Mouse (Mus musculus) midbrain, embryonic 11.5 days (tissue): ENCODE measurements around the gene Lrrc34. TPM values are rescaled to one million over a fixed set of nuclear protein-coding genes. Genes with fewer than 3 reads are reported as not detected.
A peak's percentile ranks its signal among the peaks of the same experiment; 100 is the strongest.

Experiments used
- ATAC-seq: fragments of 200-750 bp; cut with Nextera tagmentation; 2 replicates; pipeline ENCODE4 v1.8.0; 2017; ENCODE audit warnings: moderate TSS enrichment, moderate library complexity; ENCODE audit not compliant: low FRiP score
- DNase-seq: peaks from one replicate; pipeline ENCODE4 v3.0.0; 2015; ENCODE audit warnings: low spot score; ENCODE audit errors: missing footprints
- H3K27ac ChIP-seq: fragments of 300-500 bp; sonication (generic); 2 replicates; pipeline ENCODE4 v1.5.1; 2014; ENCODE audit warnings: low read depth, low read length
- H3K27me3 ChIP-seq: fragments of 300-500 bp; sonication (generic); 2 replicates; pipeline ENCODE4 v1.6.1; 2014; ENCODE audit warnings: mild to moderate bottlenecking, low read length, moderate library complexity, mixed read lengths; ENCODE audit not compliant: control insufficient read depth, insufficient read depth
- H3K36me3 ChIP-seq: fragments of 300-500 bp; sonication (generic); 2 replicates; pipeline ENCODE4 v1.6.1; 2014; ENCODE audit warnings: mild to moderate bottlenecking, low read length, moderate library complexity, mixed read lengths; ENCODE audit not compliant: control insufficient read depth, insufficient read depth
- H3K4me1 ChIP-seq: fragments of 300-500 bp; sonication (generic); 2 replicates; pipeline ENCODE4 v1.6.1; 2014; ENCODE audit warnings: low read length; ENCODE audit not compliant: control insufficient read depth, insufficient read depth
- H3K4me2 ChIP-seq: fragments of 300-500 bp; sonication (generic); 2 replicates; pipeline ENCODE4 v1.6.1; 2014; ENCODE audit warnings: mild to moderate bottlenecking, moderate library complexity
- H3K4me3 ChIP-seq: fragments of 300-500 bp; sonication (generic); 2 replicates; pipeline ENCODE4 v1.5.1; 2014; ENCODE audit warnings: low read depth, low read length
- H3K9ac ChIP-seq: fragments of 300-500 bp; sonication (generic); 2 replicates; pipeline ENCODE4 v1.6.1; 2014; ENCODE audit warnings: low read length
- H3K9me3 ChIP-seq: fragments of 300-500 bp; sonication (generic); 2 replicates; pipeline ENCODE4 v1.6.1; 2016; ENCODE audit warnings: low read length; ENCODE audit not compliant: control insufficient read depth
- WGBS: fragments of 180-500 bp; shearing (Covaris S2); extraction: QIAGEN DNeasy Blood & Tissue Kit; methylation state at CpG from one replicate; pipeline ENCODE4 v1.1.7; 2014; 5-methylcytosine and 5-hydroxymethylcytosine counted together
- polyA plus RNA-seq: library from polyadenylated mRNA; unstranded; fragments of >200 nt; fragmentation: Nextera tagmentation; extraction: Ambion mirVana; gene quantifications from 2 replicates; pipeline ENCODE4 v1.2.1, GENCODE M21; 2014

Gene Lrrc34
- polyA plus RNA-seq, 1 experiment from 2014 or later: 1.6 TPM

DNA sequence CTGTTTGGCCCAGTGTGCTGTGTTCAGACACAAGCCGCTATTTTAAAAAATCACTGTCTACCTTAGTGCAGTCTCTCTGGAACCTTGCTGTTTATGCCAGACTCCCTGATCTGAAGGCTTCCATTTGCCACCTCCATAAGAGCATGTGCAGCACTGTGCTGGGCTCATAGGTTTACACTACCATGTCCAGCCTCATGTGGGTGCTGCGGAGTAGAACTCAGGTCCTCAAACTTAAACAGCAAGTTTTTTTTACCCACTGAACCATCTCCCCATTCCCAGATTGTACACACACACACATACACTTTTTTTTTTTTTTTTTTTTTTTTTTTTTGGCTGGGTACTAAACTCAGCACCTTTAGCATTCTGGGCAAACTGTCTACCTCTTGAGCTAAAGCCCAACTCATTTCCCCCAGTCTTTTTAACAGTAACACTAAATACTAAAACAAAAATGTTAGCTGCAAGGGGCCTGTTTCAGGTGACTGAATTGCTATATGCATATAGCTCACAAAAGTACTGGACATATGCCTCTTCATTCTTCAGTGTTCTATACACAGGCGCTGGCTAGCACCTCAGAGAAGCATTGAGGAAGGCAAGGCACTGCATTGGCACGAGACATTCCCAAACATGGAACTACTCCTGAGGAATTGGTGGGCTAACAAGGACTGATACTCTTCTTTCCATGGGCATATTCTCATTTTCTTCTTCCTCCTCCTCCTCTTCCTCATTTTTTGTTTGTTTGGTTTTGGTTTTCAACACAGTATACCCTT is 53.8 kb downstream of the Lrrc34 start:
- DNase-seq: peak; percentile 84
- Histone ChIP-seq H3K9me3 (no peaks in the 10 kb centered on the region), H3K27ac (no peak overlapping the region), H3K4me2 (no peak overlapping the region), H3K4me1 (no peaks in the 10 kb centered on the region), H3K36me3 (no peaks in the 10 kb centered on the region), H3K9ac (no peak overlapping the region), H3K27me3 (no peaks in the 10 kb centered on the region), H3K4me3 (no peak overlapping the region)
- no peak for ATAC-seq
- WGBS: 75% methylated on average over 4 of the region's 4 CpGs

DNA sequence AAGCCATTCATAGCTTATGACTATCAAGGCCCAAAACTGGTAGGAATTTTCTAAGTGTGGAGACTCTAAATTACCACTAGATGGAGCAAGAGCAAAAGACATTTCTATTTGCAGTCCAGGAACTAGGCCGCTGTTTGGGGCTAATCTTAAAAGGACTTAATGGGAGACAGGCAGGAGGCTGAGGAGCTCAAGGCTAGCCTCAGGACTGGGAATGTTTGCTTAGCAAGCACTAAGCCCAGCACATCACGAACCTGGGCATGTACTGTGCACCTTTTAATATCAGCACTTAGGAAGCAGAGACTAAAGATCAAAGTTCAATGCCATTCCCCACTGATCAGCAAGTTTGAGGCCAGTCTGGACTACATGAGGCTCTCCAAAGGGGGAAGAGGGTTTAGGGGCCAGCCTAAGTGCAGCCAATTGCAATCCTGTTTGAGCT is 55.2 kb downstream of the Lrrc34 start:
- DNase-seq: peak; percentile 90
- ATAC-seq: peak; percentile 57
- 0% methylated on average over 2 of the region's 2 CpGs for WGBS

DNA sequence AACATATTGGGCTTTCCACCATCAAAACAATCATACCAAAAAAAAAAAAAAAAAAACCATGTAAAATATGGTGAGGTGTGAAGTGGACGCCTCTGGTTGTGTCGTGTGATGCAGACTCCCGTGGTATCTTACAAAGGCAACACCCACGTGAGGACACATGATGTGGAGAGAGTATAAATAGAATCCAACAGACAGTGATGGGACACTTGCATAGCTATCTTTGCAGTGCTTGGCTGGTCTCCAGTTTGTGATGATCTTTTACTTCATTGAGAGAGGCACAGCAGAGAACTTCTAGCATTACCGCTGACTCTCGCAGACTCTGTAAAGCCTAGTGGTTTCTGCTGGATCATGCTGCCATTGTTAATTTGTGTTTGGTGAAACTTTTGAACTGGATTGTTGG is 58.8 kb downstream of the Lrrc34 start:
- WGBS: 86% methylated on average over 6 of the region's 6 CpGs
- Histone ChIP-seq H3K27ac (no peak overlapping the region), H3K9ac (no peak overlapping the region), H3K4me3 (no peak overlapping the region), H3K9me3 (no peaks in the 10 kb centered on the region), H3K36me3 (no peaks in the 10 kb centered on the region), H3K4me1 (no peaks in the 10 kb centered on the region), H3K27me3 (no peaks in the 10 kb centered on the region), H3K4me2 (no peak overlapping the region)
- ATAC-seq (no peak), DNase-seq (no peak)

More for the DNA sequence above, 55.2 kb downstream of the Lrrc34 start:
- Histone ChIP-seq H3K4me3 (no peak overlapping the region), H3K27ac (no peak overlapping the region), H3K4me1 (no peaks in the 10 kb centered on the region), H3K9me3 (no peaks in the 10 kb centered on the region), H3K36me3 (no peaks in the 10 kb centered on the region), H3K9ac (no peak overlapping the region), H3K4me2 (no peak overlapping the region), H3K27me3 (no peaks in the 10 kb centered on the region)

Other genes starting within 250 kb of the Lrrc34 start
- gene Mecom, start 99.9 kb downstream of the Lrrc34 start, polyA plus RNA-seq: 32.7 and 37.1 TPM in 2 replicates
- gene Actrt3, start 47.9 kb downstream of the Lrrc34 start, polyA plus RNA-seq: 0.15 TPM in 2 replicates
- 37.5 and 38.7 TPM in 2 replicates for gene Mynn, start 45.8 kb downstream of the Lrrc34 start, polyA plus RNA-seq
- not detected in 2 replicates for gene Lrriq4, start 3.4 kb downstream of the Lrrc34 start, polyA plus RNA-seq
- not detected in 2 replicates for gene Lrrc31, start 52.0 kb upstream of the Lrrc34 start, polyA plus RNA-seq
- not detected in 2 replicates for gene Samd7, start 98.4 kb upstream of the Lrrc34 start, polyA plus RNA-seq
- 73.0 and 75.9 TPM in 2 replicates for gene Sec62, start 145.0 kb upstream of the Lrrc34 start, polyA plus RNA-seq
- 1.1 TPM in 2 replicates for gene Gpr160, start 208.1 kb upstream of the Lrrc34 start, polyA plus RNA-seq